In genomic region chr1:138500691-138501090, GRCm38 (mm10) we compare ENCODE assay signal across 19 mouse cellular contexts.
DNase-seq lines count a peak whose midpoint lies in the region; ATAC-seq lines count a peak whose summit lies in the region.
"Had no signal": no experiment of that assay in that cellular context is flagged by ENCODE, and none has a peak within 500 bp of the region (broad histone marks: within the 10 kb centered on the region; RNA-seq: fewer than 3 reads in every experiment).

No protein-coding gene starts in this region.

- H3K36me3 ChIP-seq in hindbrain, embryonic 10.5 days = no peaks in the 10 kb centered on the region
- H3K36me3 ChIP-seq in hindbrain, embryonic 16.5 days (ENCODE audit: control insufficient read depth, insufficient read depth, low read length) = no peaks in the 10 kb centered on the region
- H3K36me3 ChIP-seq in hindbrain, embryonic 14.5 days (replicated peaks; ENCODE audit: control insufficient read depth, insufficient read depth) = no peaks in the 10 kb centered on the region
- no peaks in the 10 kb centered on the region for H3K36me3 ChIP-seq in midbrain, embryonic 14.5 days (ENCODE audit: control insufficient read depth, insufficient read depth, low read length)
- H3K36me3 ChIP-seq: lung, embryonic 15.5 days; stomach, embryonic 15.5 days had no signal

- H3K4me2 ChIP-seq in hindbrain, embryonic 16.5 days (ENCODE audit: low read length) = no peak overlapping the region; the same call in 1 of the 2 replicates
- H3K4me2 ChIP-seq in hindbrain, embryonic 14.5 days (replicated peaks) = peak overlapping the region; percentile 47; the same call in 1 of the 2 replicates
- H3K4me2 ChIP-seq in midbrain, embryonic 14.5 days (ENCODE audit: low read length) = peak overlapping the region; percentile 53
- H3K4me2 ChIP-seq: kidney, embryonic 15.5 days; lung, embryonic 15.5 days; stomach, embryonic 15.5 days had no signal

- no peak overlapping the region for H3K9ac ChIP-seq in hindbrain, embryonic 16.5 days (ENCODE audit: low read depth, low read length)
- H3K9ac ChIP-seq in hindbrain, embryonic 14.5 days = no peak overlapping the region
- no peak overlapping the region; the same call in 1 of the 2 replicates for H3K9ac ChIP-seq in midbrain, embryonic 14.5 days (replicated peaks; ENCODE audit: low read length)
- H3K9ac ChIP-seq: kidney, embryonic 15.5 days; liver, embryonic 14.5 days; lung, embryonic 15.5 days; stomach, embryonic 15.5 days had no signal

- H3K27me3 ChIP-seq in hindbrain, embryonic 10.5 days (ENCODE audit: insufficient read depth, poor library complexity, severe bottlenecking) = no peaks in the 10 kb centered on the region
- H3K27me3 ChIP-seq in hindbrain, embryonic 16.5 days (replicated peaks; ENCODE audit: control insufficient read depth, insufficient read depth, low read length) = no peaks in the 10 kb centered on the region
- H3K27me3 ChIP-seq in hindbrain, embryonic 14.5 days (ENCODE audit: control insufficient read depth, insufficient read depth, low read length) = no peaks in the 10 kb centered on the region
- no peaks in the 10 kb centered on the region for H3K27me3 ChIP-seq in midbrain, embryonic 14.5 days (ENCODE audit: control insufficient read depth, insufficient read depth, low read length)
- H3K27me3 ChIP-seq: kidney, embryonic 15.5 days; lung, embryonic 15.5 days; stomach, embryonic 15.5 days had no signal

- H3K27ac ChIP-seq in hindbrain, embryonic 10.5 days = peak overlapping the region; percentile 86
- no peak overlapping the region for H3K27ac ChIP-seq in hindbrain, embryonic 16.5 days (ENCODE audit: low read depth, low read length)
- peak overlapping the region; percentile 94 for H3K27ac ChIP-seq in hindbrain, embryonic 14.5 days
- peak overlapping the region; percentile 97 for H3K27ac ChIP-seq in midbrain, embryonic 14.5 days (replicated peaks; ENCODE audit: low read depth, low read length)
- H3K27ac ChIP-seq: kidney, embryonic 15.5 days; liver, embryonic 14.5 days; lung, embryonic 15.5 days; stomach, embryonic 15.5 days had no signal

- DNase-seq in hindbrain, embryonic 10.5 days (ENCODE audit: low spot score) = no peak
- DNase-seq in hindbrain, embryonic 14.5 days (ENCODE audit: low spot score) = no peak
- DNase-seq in midbrain, embryonic 14.5 days = no peak
- DNase-seq in kidney, postnatal 14 days = no peak
- DNase-seq in urinary bladder, postnatal 10 days (ENCODE audit: low spot score) = no peak
- no peak for DNase-seq in heart, adult 9 months (ENCODE audit: low spot score in 2 of 2)
- DNase-seq: adrenal gland, postnatal 10 days; cerebellum, adult 9-10 months; gastrocnemius, postnatal 14 days; right cerebral cortex, postnatal 25 days; thymus, adult 18-20 months had no signal

- no peak for ATAC-seq in hindbrain, embryonic 16.5 days
- no peak for ATAC-seq in hindbrain, embryonic 14.5 days (ENCODE audit: low FRiP score)
- no peak for ATAC-seq in midbrain, embryonic 14.5 days (ENCODE audit: low FRiP score, low TSS enrichment)
- ATAC-seq: activated CD4-positive, CD25-positive, alpha-beta regulatory T cell, adult 4 months; intestine, postnatal 0 days had no signal

- H3K4me3 ChIP-seq in hindbrain, embryonic 10.5 days = no peak overlapping the region
- H3K4me3 ChIP-seq in hindbrain, embryonic 16.5 days (ENCODE audit: low read length) = no peak overlapping the region
- H3K4me3 ChIP-seq in hindbrain, embryonic 14.5 days (replicated peaks; ENCODE audit: low read length) = no peak overlapping the region
- H3K4me3 ChIP-seq in midbrain, embryonic 14.5 days (replicated peaks; ENCODE audit: low read depth, low read length) = no peak overlapping the region
- H3K4me3 ChIP-seq: kidney, embryonic 15.5 days; lung, embryonic 15.5 days; stomach, embryonic 15.5 days had no signal

- peaks cover 71% of the 10 kb centered on the region for H3K4me1 ChIP-seq in hindbrain, embryonic 10.5 days (replicated peaks)
- H3K4me1 ChIP-seq in hindbrain, embryonic 16.5 days (ENCODE audit: control insufficient read depth, insufficient read depth, low read depth, low read length) = peaks cover 15% of the 10 kb centered on the region
- H3K4me1 ChIP-seq in hindbrain, embryonic 14.5 days (replicated peaks; ENCODE audit: control insufficient read depth, insufficient read depth, low read length) = peaks cover 53% of the 10 kb centered on the region
- H3K4me1 ChIP-seq in midbrain, embryonic 14.5 days (ENCODE audit: control insufficient read depth, insufficient read depth, low read length) = peaks cover 50% of the 10 kb centered on the region
- H3K4me1 ChIP-seq: lung, embryonic 15.5 days; stomach, embryonic 15.5 days had no signal

- 38% methylated on average over 6 of the region's 6 CpGs for WGBS in hindbrain, embryonic 10.5 days
- 25% methylated on average over 6 of the region's 6 CpGs for WGBS in hindbrain, embryonic 16.5 days
- 14% methylated on average over 6 of the region's 6 CpGs for WGBS in hindbrain, embryonic 14.5 days
- WGBS in midbrain, embryonic 14.5 days = 9% methylated on average over 6 of the region's 6 CpGs

- no peaks in the 10 kb centered on the region for H3K9me3 ChIP-seq in hindbrain, embryonic 10.5 days
- H3K9me3 ChIP-seq in hindbrain, embryonic 16.5 days (ENCODE audit: control insufficient read depth, low read length) = no peaks in the 10 kb centered on the region
- H3K9me3 ChIP-seq in hindbrain, embryonic 14.5 days (ENCODE audit: control insufficient read depth, low read length) = no peaks in the 10 kb centered on the region
- no peaks in the 10 kb centered on the region for H3K9me3 ChIP-seq in midbrain, embryonic 14.5 days (ENCODE audit: control insufficient read depth, low read length)
- H3K9me3 ChIP-seq: G1E; kidney, embryonic 15.5 days; lung, embryonic 15.5 days; stomach, embryonic 15.5 days had no signal
